Mouse (Mus musculus): Measurements from ENCODE around the gene Fnbp1. TPM values are rescaled to one million over a fixed set of nuclear protein-coding genes. Genes with fewer than 3 reads are reported as not detected.

Gene Fnbp1
- polyA plus RNA-seq, 1 experiment from 2014 or later = 19.4 TPM

DNA sequence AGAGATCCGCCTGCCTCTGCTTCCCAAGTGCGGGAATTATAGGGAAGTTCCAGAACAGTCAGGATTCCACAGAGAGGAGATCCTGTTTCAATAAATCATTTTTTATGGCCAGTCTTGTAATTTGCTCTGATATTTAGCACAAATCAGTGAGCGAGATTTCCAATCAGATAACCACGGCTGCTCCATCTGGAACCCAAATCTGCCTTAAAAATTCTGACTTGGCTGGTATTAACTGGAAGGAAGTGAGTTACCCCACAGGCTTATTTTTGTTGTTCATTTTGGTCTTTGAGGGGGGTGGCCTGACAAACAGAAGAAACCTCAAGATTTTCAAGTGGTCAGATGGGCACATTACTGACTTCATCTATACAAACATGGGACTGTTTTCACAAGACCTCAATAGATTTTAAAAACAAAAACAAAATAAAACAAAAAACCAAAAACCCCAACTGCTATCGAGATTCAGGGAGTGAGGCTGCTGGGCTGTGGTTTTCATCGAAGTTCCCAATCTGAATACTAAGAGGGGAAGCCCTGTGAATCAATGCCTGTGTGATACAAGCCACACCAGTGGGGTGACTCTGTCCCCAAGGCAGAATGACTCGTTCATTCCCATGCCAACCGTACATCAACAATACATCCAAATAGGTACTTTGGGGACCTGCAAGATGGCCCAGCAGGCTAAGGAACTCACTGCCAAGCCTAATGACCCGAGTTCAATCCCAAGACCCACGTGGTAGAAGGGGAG is 23.0 kb downstream of the Fnbp1 start:
- Histone ChIP-seq H3K36me3 (ENCODE audit: insufficient read depth, low read length) (0 out of 2 replicates have a peak, but pooled peaks cover 4% of the 10 kb centered on the region), H3K4me3 (ENCODE audit: low read length) (no peak overlapping the region), H3K9me3 (ENCODE audit: low read length) (no peaks in the 10 kb centered on the region), H3K9ac (replicated peaks; ENCODE audit: low read length) (no peak overlapping the region), H3K4me2 (replicated peaks; ENCODE audit: low read depth, low read length) (no peak overlapping the region), H3K27me3 (ENCODE audit: insufficient read depth, low read length) (no peaks in the 10 kb centered on the region), H3K4me1 (ENCODE audit: insufficient read depth, low read length) (peaks cover 22% of the 10 kb centered on the region), H3K27ac (ENCODE audit: low read length) (no peak overlapping the region)
- no peak for ATAC-seq (ENCODE audit: low FRiP score, low TSS enrichment)
- 86% methylated on average over 10 of the region's 10 CpGs for WGBS

DNA sequence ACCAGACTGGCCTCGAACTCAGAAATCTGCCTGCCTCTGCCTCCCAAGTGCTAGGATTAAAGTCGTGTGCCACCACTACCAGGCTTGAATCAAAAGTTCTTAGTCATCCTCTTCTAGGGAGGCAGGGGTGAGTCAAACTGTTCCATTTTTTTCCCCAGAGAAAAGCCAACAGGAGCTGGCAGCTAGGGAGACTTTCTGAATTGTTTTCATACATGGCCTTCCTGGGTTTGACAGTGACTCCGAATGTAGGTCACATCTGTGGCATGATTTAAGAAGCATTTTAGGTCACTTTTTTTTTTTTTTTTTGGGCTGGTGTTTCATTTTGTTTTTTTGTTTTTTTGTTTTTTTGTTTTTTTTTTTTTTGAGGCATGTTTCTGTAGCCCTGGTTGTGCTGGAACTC is 23.6 kb downstream of the Fnbp1 start:
- no peak overlapping the region for H3K4me3 ChIP-seq (ENCODE audit: low read length)
- no peaks in the 10 kb centered on the region for H3K9me3 ChIP-seq (ENCODE audit: low read length)
- WGBS = 93% methylated on average over 3 of the region's 3 CpGs
- no peak overlapping the region for H3K9ac ChIP-seq (replicated peaks; ENCODE audit: low read length)
- ATAC-seq (ENCODE audit: low FRiP score, low TSS enrichment) = no peak
- H3K27ac ChIP-seq (ENCODE audit: low read length) = no peak overlapping the region
- no peaks in the 10 kb centered on the region for H3K27me3 ChIP-seq (ENCODE audit: insufficient read depth, low read length)
- 0 out of 2 replicates have a peak, but pooled peaks cover 4% of the 10 kb centered on the region for H3K36me3 ChIP-seq (ENCODE audit: insufficient read depth, low read length)
- H3K4me1 ChIP-seq (ENCODE audit: insufficient read depth, low read length) = peaks cover 22% of the 10 kb centered on the region
- no peak overlapping the region for H3K4me2 ChIP-seq (replicated peaks; ENCODE audit: low read depth, low read length)

DNA sequence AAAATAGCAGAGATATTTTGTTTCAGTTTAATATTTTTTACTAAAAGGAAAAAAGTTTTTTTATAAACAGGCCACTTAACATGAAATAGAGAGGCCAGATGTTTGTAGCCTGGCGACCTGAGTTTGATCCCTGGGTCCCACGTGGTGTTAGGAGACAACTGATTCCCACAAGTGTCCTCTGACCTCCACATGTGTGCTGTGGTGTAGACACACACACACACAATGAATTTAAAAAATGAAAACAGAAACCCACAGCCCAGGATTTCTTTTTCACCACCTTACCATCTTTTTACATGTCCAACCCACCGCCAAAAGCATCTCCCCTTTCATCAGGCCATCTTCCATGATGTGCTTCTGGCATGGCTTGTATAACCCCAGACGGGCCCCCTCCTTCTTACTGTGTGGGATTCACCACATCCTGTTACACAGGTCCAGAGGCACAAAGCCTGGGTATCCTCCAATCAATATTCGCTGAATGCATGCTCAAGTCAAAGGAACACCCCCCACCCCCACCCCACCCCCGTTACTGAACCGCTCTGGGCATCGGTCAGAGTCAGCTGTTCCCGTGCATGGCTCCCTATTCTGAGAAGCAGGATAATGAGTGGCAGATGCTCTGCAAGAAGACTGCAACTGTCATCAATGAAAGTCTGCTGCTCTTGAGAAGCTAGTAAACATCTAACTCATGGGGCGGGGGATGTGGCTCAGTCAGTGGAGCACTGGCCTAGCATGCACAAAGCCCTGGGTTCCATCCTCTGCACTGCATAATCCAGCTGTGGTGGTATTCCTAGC is 25.7 kb downstream of the Fnbp1 start:
- Histone ChIP-seq H3K36me3 (ENCODE audit: insufficient read depth, low read length) (0 out of 2 replicates have a peak, but pooled peaks cover 4% of the 10 kb centered on the region), H3K27ac (ENCODE audit: low read length) (no peak overlapping the region), H3K4me2 (replicated peaks; ENCODE audit: low read depth, low read length) (no peak overlapping the region), H3K4me1 (ENCODE audit: insufficient read depth, low read length) (peaks cover 23% of the 10 kb centered on the region), H3K27me3 (ENCODE audit: insufficient read depth, low read length) (no peaks in the 10 kb centered on the region), H3K9me3 (ENCODE audit: low read length) (no peaks in the 10 kb centered on the region), H3K4me3 (ENCODE audit: low read length) (no peak overlapping the region), H3K9ac (replicated peaks; ENCODE audit: low read length) (no peak overlapping the region)
- WGBS = 49% methylated on average over 10 of the region's 10 CpGs
- ATAC-seq (ENCODE audit: low FRiP score, low TSS enrichment) = no peak

DNA sequence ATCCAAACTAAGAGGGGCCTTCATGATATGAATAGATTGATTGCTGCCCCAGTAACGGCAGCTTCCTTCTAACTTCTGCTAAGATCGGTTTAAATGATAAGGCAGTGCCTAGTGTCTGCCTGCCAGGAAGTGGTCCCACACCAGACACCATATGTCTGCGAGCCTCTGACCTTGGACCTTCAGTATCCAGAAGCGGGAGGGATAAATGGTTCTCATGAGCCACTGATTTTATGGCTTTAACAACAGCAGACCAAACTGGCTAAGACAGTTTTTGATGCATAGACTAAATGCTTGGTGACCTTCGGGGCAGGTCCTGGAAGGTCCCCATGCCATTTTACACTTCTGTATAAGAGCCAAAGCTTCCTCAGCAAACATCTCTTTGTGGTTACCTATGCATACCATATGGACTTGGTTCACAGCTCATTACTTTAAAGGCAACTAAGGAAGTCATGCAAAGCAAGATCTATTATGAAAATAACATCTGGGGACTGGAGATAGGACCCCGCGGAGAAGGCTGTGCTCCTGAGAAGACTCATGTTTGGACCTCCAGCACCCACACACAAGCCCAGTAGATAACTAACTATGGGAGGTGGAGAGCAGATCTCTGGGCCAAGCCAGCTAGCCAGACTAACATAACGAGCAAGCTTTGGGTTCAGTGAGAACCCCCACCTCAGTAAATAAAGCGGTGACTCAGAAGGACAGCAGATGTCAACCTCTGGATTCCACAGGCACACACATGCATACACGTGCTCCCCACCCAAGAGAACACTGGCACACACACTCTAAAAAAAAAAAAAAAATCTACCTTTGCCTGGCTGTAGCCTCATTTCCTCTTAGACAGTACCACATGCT is 26.5 kb downstream of the Fnbp1 start:
- no peaks in the 10 kb centered on the region for H3K27me3 ChIP-seq (ENCODE audit: insufficient read depth, low read length)
- H3K9ac ChIP-seq (replicated peaks; ENCODE audit: low read length) = no peak overlapping the region
- peaks cover 21% of the 10 kb centered on the region for H3K4me1 ChIP-seq (ENCODE audit: insufficient read depth, low read length)
- 0 out of 2 replicates have a peak, but pooled peaks cover 4% of the 10 kb centered on the region for H3K36me3 ChIP-seq (ENCODE audit: insufficient read depth, low read length)
- H3K9me3 ChIP-seq (ENCODE audit: low read length) = no peaks in the 10 kb centered on the region
- no peak for ATAC-seq (ENCODE audit: low FRiP score, low TSS enrichment)
- WGBS = 22% methylated on average over 10 of the region's 10 CpGs
- H3K27ac ChIP-seq (ENCODE audit: low read length) = peak overlapping the region; percentile 31; the same call in 1 of the 2 replicates
- H3K4me3 ChIP-seq (ENCODE audit: low read length) = no peak overlapping the region
- H3K4me2 ChIP-seq (replicated peaks; ENCODE audit: low read depth, low read length) = no peak overlapping the region

GRCm38 (mm10) chr2:31114205-31114604 is 27.6 kb downstream of the Fnbp1 start:
- Histone ChIP-seq H3K9me3 (ENCODE audit: low read length) (no peaks in the 10 kb centered on the region), H3K4me2 (replicated peaks; ENCODE audit: low read depth, low read length) (no peak overlapping the region), H3K4me1 (ENCODE audit: insufficient read depth, low read length) (peaks cover 21% of the 10 kb centered on the region), H3K27ac (ENCODE audit: low read length) (no peak overlapping the region), H3K9ac (replicated peaks; ENCODE audit: low read length) (no peak overlapping the region), H3K27me3 (ENCODE audit: insufficient read depth, low read length) (no peaks in the 10 kb centered on the region), H3K36me3 (ENCODE audit: insufficient read depth, low read length) (0 out of 2 replicates have a peak, but pooled peaks cover 4% of the 10 kb centered on the region), H3K4me3 (ENCODE audit: low read length) (no peak overlapping the region)
- ATAC-seq (ENCODE audit: low FRiP score, low TSS enrichment) = no peak
- WGBS = 84% methylated on average over 2 of the region's 2 CpGs

GRCm38 (mm10) chr2:31111685-31112084 is 30.1 kb downstream of the Fnbp1 start:
- Histone ChIP-seq H3K27ac (ENCODE audit: low read length) (no peak overlapping the region), H3K4me2 (replicated peaks; ENCODE audit: low read depth, low read length) (no peak overlapping the region), H3K4me1 (ENCODE audit: insufficient read depth, low read length) (peaks cover 35% of the 10 kb centered on the region), H3K9me3 (ENCODE audit: low read length) (no peaks in the 10 kb centered on the region), H3K4me3 (ENCODE audit: low read length) (no peak overlapping the region), H3K36me3 (ENCODE audit: insufficient read depth, low read length) (0 out of 2 replicates have a peak, but pooled peaks cover 4% of the 10 kb centered on the region), H3K9ac (replicated peaks; ENCODE audit: low read length) (no peak overlapping the region), H3K27me3 (ENCODE audit: insufficient read depth, low read length) (no peaks in the 10 kb centered on the region)
- WGBS = 70% methylated on average over 6 of the region's 6 CpGs
- no peak for ATAC-seq (ENCODE audit: low FRiP score, low TSS enrichment)

- Histone ChIP-seq H3K4me1 (ENCODE audit: insufficient read depth, low read length) (peaks cover 24% of the 10 kb centered on the region), H3K9me3 (ENCODE audit: low read length) (no peaks in the 10 kb centered on the region), H3K27ac (ENCODE audit: low read length) (no peak overlapping the region), H3K36me3 (ENCODE audit: insufficient read depth, low read length) (0 out of 2 replicates have a peak, but pooled peaks cover 4% of the 10 kb centered on the region), H3K4me3 (ENCODE audit: low read length) (no peak overlapping the region), H3K27me3 (ENCODE audit: insufficient read depth, low read length) (no peaks in the 10 kb centered on the region), H3K4me2 (replicated peaks; ENCODE audit: low read depth, low read length) (no peak overlapping the region), H3K9ac (replicated peaks; ENCODE audit: low read length) (no peak overlapping the region)
- WGBS = 75% methylated on average over 12 of the region's 12 CpGs
- no peak for ATAC-seq (ENCODE audit: low FRiP score, low TSS enrichment)
These were observed 31.8 kb downstream of the Fnbp1 start for GRCm38 (mm10) chr2:31109960-31110548.

- Histone ChIP-seq H3K4me1 (ENCODE audit: insufficient read depth, low read length) (peaks cover 22% of the 10 kb centered on the region), H3K4me2 (replicated peaks; ENCODE audit: low read depth, low read length) (no peak overlapping the region), H3K27me3 (ENCODE audit: insufficient read depth, low read length) (no peaks in the 10 kb centered on the region), H3K27ac (ENCODE audit: low read length) (0 out of 2 replicates have a peak overlapping the region, but pooled peaks have one; percentile 31), H3K9ac (replicated peaks; ENCODE audit: low read length) (no peak overlapping the region), H3K36me3 (ENCODE audit: insufficient read depth, low read length) (no peaks in the 10 kb centered on the region), H3K9me3 (ENCODE audit: low read length) (no peaks in the 10 kb centered on the region), H3K4me3 (ENCODE audit: low read length) (no peak overlapping the region)
- ATAC-seq (ENCODE audit: low FRiP score, low TSS enrichment) = no peak
- WGBS = 66% methylated on average over 6 of the region's 6 CpGs
These were observed 33.6 kb downstream of the Fnbp1 start for GRCm38 (mm10) chr2:31108186-31108585.
